Mouse (Mus musculus) gastrocnemius, adult 8-10 months (tissue): Measurements from ENCODE around the gene Cog4. TPM values are rescaled to one million over a fixed set of nuclear protein-coding genes. Genes with fewer than 3 reads are reported as not detected.
A peak's percentile ranks its signal among the peaks of the same experiment; 100 is the strongest.
"Not testable (repeated sequence)": the region's sequence is repeated elsewhere in the genome, so short reads cannot be mapped to it uniquely, and the experiment has no call there.

Experiments used
- DNase-seq, 2 experiments: peaks; one replicate each; pipeline ENCODE4 v3.0.0; 2022; ENCODE audit warnings: low spot score in 2 of 2
- total RNA-seq, 4 experiments: library from RNA; stranded (reverse); gene quantifications; 2 replicates each; pipeline ENCODE4 v1.2.4; 2022

The Cog4 gene
- total RNA-seq, 4 experiments from 2014 or later = 61.0 to 68.2 (median 64.3) TPM

GRCm38 (mm10) chr8:110888860-110889259 is 42.5 kb downstream of the Cog4 start:
- peak in 1 of 2 experiments; percentile 46 for DNase-seq

- no peak for DNase-seq
Observed at GRCm38 (mm10) chr8:110889904-110890470, 43.6 kb downstream of the Cog4 start.

DNA sequence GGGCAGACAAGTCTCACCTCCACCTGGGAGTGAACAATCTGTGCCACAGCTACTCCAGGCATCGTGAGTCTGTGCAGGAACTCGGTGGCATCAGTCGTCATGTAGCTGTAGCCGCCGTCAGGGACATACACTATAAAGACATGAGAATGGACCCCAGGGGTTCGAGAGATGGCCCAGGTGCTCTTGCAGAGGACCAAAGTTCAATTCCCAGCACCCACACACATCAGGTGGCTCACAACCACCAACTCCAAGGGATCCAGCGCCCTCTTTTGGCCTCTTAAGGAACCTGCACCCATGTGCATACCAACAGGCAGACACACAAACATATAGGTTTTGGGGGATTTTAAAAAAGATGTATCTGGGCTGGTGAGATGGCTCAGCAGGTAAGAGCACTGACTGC is 45.6 kb downstream of the Cog4 start:
- no peak for DNase-seq

- DNase-seq = no peak
Observed at GRCm38 (mm10) chr8:110892913-110893312, 46.5 kb downstream of the Cog4 start.

- no peak for DNase-seq
Observed at GRCm38 (mm10) chr8:110894851-110895250, 48.5 kb downstream of the Cog4 start.

- no peak for DNase-seq
Observed at GRCm38 (mm10) chr8:110895254-110895653, 48.9 kb downstream of the Cog4 start.

DNA sequence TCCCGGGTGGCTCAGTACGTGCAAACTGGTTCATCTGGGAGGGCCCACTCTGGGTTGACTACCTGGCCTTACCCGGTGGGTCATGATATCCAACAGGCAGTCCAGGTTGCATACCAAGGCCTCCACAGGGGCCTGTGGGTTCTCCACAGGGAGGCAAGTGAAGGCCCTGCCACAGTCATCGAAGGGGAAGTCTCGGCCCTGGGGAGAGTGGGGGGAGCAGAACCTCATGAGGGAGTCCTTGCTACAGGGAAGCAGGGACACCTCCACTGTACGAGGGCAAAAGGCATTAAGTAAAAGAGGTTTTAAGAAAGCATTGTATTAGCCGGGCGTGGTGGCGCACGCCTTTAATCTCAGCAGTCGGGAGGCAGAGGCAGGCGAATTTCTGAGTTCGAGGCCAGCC is 49.4 kb downstream of the Cog4 start:
- DNase-seq = no peak

GRCm38 (mm10) chr8:110897495-110897894 is 51.1 kb downstream of the Cog4 start:
- DNase-seq = no peak

DNA sequence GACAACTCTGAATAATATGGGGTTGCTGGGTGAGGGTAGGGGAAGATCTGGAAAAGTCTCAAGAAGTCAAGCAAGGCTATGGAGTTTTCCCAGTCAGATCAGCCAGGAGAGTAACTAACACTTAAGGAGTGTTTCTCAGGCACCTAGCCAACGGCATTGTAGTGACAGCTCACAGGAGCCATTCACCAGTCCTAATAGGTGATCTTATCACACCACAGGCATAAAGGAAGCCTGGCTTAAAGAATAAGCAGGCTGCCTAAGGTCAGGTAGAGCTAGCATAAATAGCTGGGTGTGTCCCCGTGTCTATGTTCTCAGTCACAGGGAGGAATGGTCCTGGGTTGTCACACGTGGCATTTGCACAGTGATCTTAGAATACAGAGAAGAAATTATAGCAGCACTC is 54.7 kb downstream of the Cog4 start:
- no peak for DNase-seq

DNA sequence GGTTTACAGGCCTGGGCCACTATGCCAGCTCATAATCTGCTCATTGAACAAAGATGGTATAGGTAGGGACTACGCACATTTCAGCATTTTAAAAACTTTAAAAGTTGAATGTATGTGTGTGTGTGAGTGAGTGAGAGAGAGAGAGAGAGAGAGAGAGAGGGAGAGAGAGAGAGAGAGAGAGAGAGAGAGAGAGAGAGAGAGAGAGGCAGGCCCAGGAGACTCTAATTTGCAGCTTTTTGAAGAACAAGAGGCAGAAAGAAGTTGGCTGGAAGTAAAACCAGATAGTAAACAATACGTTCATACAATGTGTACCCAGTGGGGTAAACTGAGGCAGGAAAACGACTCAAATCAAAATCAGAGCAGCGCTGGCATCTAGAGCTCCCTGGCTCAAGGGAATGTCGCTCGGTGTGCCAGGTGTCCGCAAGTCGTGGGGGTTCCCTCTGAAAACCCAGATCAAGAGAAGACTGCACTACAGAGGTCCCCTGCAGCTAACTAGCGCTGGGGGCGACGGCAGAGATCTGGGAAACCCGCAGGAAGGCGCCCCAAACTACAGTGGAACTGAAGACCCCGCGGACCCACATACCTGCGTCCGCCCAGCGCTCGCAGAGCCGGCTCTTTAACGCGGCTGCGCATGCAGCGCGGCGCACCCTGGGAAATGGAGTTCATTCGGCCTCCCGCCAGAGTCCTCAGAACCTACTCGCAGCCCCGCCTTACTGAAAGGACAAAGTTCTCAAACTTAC is 55.6 kb downstream of the Cog4 start, which contains the start of gene Fuk:
Fuk (minus strand) TSS at position 650 of the 740 bp plus-strand sequence.
- peak; percentile 63 to 72 for DNase-seq

DNA sequence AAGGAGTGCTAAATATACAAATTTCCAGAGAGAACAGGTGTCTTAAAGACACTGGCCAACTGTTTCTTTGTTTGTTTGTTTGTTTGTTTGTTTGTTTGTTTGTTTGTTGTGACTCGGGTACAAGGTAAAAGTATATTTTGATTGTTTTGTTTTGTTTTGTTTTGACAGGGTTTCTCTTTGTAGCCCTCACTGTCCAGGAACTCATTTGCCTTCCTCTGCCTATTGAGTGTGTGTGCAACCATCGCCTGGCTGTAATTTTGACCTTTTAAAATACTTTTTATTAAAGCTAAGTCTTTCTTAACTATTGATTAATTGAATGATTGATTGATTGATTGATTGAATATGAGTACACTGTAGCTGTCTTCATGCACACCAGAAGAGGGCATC is 56.2 kb downstream of the Cog4 start:
- no peak for DNase-seq

- DNase-seq = no peak
Observed at GRCm38 (mm10) chr8:110905404-110905803, 59.0 kb downstream of the Cog4 start.

- no peak for DNase-seq
Observed at GRCm38 (mm10) chr8:110906682-110907081, 60.3 kb downstream of the Cog4 start.

DNA sequence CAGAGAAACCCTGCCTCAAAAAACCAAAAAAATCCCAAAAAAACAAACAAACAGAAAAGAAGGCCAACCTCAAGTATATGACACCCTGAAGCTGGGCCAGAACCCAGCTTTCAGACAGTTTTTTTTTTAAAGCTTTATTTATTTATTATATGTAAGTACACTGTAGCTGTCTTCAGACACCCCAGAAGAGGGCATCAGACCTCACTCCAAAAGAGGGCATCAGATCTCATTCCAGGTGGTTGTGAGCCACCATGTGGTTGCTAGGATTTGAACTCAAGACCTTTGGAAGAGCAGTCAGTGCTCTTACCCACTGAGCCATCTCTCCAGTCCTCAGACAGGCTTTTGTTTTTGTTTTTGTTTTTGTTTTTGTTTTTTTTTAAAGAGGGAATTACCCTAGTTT is 63.5 kb downstream of the Cog4 start:
- DNase-seq = not testable (repeated sequence)

GRCm38 (mm10) chr8:110911576-110912570 is 65.5 kb downstream of the Cog4 start:
- no peak for DNase-seq

DNA sequence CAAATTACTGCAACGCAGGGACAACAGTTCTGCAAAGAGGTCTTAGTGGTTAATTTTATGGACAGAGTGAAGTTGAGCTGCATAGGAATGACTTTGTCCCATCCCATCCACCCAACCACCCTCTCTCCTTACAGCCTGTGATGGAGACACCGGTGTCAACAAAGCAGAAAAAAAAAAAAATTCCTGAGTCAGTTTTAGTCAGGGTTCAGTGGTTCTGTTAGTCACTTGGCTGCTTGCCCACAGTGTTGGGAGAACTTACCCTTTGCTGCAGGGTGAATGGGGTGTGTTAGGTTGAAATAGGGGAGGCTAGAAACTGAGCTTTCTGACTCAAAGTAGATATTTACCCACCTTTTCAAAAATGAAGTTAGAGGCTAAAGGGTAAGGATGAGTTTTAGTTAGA is 71.0 kb downstream of the Cog4 start:
- DNase-seq = no peak

DNA sequence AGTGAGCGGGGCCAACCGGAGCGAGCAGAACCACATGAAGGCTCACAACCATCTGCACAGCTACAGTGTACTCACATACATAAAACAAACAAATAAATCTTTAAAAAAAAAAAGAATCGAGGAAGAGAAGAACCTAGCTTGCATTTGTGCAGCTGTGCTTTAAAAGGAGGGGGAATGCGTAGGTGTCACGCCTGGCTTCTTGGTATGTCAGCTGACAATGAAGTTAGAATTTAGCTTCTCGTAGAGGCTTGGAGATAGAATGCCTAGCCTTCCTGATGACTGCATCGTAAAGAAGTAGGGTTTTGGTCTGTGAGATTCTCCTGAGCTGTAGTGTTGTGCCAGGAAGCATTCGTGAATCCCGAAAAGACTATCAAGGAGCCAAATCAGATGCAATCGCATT is 71.6 kb downstream of the Cog4 start:
- no peak for DNase-seq

GRCm38 (mm10) chr8:110918460-110918859 is 72.1 kb downstream of the Cog4 start:
- no peak for DNase-seq

DNA sequence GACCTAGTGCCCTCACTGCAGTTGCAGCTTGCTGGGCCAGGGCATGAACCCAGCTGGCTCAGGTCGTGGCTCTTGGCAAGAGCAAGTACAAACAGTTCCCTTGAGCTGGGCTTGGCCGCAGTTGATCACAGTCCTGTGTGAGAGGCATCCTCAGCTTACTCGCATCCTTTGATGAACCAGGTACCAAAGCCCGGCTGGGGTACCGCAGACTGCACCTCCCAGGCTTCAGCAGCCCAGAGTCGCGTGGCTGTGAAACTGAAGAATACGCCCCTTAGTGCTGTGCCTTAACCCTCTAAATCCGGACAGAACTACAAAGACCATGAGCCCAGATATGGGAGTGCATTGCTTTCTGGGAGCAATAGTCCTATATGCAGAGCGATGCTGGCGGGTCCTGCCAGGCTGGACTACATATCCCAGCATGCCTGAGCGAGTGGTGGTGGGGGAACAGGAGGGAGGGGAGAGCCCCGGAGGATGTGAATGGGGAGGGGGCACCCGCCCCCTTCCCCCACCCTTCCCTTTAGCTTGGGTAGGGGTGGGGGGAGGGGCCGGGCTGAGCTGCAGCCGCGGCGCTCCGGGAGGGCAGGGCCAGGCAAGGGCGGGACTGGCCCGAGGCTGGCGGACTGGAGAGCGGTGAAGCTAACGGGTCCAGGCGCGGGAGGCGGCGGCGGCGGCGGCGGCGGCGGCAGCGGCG is 73.1 kb downstream of the Cog4 start, which contains the start of gene St3gal2:
St3gal2 (plus strand) TSS at position 582 of the 691 bp plus-strand sequence.
- DNase-seq = peak; percentile 78 to 90

DNA sequence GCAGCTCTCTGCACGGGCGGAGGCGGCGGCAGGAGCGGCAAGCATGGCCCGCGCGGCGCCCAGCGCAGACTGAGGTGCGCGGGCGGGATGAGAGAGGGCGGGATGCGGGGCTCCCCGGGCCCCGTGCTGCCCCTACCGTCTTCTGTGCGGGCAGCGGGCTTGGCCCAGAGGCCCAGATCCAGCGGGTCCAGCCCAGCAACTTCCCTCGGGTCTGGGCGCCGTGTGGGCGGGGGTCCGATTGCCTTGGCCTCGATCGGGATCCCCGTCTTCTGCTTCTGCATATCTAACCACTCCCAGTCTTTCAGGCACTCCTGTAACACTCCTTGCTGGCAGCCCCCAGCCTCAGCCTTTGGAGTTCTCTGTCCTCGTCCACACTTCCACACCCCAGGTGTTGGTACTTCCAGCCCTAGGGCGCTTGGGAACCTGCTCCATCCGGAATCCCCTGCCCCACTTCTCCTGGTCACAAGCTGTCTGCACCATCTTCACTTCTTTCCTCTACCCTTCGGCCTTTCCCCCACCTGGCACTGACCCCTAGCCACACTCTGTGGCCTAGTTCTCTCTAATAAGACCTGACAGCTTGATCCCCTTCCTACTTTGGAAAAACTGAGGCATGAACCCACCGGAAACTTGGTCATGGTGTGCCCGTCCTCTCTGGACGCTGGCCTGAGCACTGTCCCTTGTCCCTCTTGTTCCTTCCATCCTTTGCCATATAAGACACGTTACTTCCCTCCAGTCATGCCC is 73.8 kb downstream of the Cog4 start:
- peak in 1 of 2 experiments; percentile 41 for DNase-seq
